Mouse (Mus musculus): ENCODE data around the gene Ugt1a6b.

DNA sequence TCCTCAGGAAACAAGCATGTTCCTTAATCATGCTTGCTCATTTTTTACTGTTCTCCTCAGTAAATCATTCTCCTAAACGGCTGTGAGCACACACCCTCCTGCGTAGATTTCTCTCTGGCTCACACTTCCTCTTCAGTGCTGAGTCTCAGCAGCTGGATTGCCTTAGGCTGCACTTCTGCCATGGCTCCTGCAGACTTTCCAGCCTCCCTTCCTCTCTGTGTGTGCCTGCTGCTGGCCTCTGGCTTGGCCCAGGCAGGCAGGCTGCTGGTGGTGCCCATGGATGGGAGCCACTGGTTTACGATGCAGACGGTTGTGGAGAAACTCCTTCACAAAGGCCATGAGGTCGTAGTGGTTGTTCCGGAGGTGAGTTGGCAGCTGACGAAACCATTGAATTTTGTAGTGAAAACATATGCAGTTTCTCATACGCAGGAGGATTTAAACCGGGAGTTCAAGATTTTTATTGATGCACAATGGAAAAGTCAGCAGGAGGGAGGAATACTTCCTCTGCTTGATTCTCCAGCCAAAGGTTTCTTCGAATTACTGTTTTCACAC, 8.0 kb upstream of the Ugt1a6b start, which contains the start of gene Ugt1a7c:
- TF ChIP-seq ZNF384 (IDR thresholded peaks at IDR 0.05; ENCODE audit: low read depth, low read length) (no peak), CHD2 (IDR thresholded peaks at IDR 0.05; ENCODE audit: low read depth, low read length) (no peak), ZC3H11A (IDR thresholded peaks at IDR 0.05; ENCODE audit: borderline replicate concordance, low read depth, low read length) (no peak)
